Mouse (Mus musculus) E14TG2a.4 (cell line): Measurements from ENCODE around the gene Zfp292.

Source experiments
- CTCF ChIP-seq: conservative IDR thresholded peaks from 2 replicates; pipeline ENCODE4 v1.5.1; 2014; ENCODE audit warnings: low read length
- NANOG ChIP-seq: IDR thresholded peaks from 2 replicates; pipeline ENCODE4 v1.6.1; 2014; ENCODE audit warnings: borderline replicate concordance, low read length, mixed read lengths
- POU5F1 ChIP-seq: IDR thresholded peaks from 2 replicates; pipeline ENCODE4 v1.6.1; 2014; ENCODE audit warnings: low read length, borderline replicate concordance

DNA sequence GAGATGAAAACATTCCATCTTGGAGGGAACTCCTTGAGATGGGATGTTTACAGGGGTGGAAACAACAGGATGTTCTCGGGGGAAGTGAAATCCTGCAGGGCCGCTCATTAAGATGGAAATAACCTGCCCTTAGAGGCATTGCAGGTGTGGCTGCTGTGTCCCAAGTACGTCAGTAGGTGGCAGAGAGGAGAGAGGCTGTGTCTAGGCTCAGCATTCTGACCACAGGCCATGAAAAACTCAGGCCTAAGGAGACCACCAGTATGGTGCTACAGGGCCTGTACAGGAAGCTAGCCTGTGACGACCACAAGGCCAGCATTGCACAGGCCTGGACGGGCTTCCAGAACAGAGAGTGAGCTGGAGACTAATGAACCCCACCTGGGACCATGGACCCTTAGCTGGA is 97.9 kb downstream of the Zfp292 start:
- TF ChIP-seq CTCF (peak; percentile 86), NANOG (no peak), POU5F1 (no peak)
